Comparison of ENCODE assay signal across 17 mouse cellular contexts in the genomic region with DNA sequence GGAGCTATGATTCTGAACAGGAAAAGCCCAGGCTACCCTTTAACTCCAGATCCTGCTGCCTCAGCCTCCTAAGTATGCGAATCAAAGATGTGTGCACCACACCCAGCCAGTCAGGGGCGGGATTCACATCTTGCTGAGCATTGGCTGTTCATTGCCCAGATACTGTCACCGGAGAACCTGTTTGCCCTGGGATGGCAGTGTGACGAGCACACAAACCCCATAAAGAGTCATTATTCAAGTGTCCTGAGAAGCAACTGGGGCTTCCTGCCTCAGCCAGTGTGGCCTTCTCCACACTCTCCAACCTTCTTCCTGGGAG. TPM values are rescaled to one million over a fixed set of nuclear protein-coding genes. Genes with fewer than 3 reads are reported as not detected.
A peak's percentile ranks its signal among the peaks of the same experiment; 100 is the strongest.
DNase-seq lines count a peak whose midpoint lies in the region; ATAC-seq and TF ChIP-seq lines count a peak whose summit lies in the region.
"Had no signal": no experiment of that assay in that cellular context is flagged by ENCODE, and none has a peak within 500 bp of the region (broad histone marks: within the 10 kb centered on the region; RNA-seq: fewer than 3 reads in every experiment).

No protein-coding gene starts in this region.

- H3K4me1 ChIP-seq in heart, embryonic 10.5 days, result peaks cover 31% of the 10 kb centered on the region
- no peaks in the 10 kb centered on the region for H3K4me1 ChIP-seq in intestine, embryonic 14.5 days (replicated peaks; ENCODE audit: control insufficient read depth, insufficient read depth, low read length)
- no peaks in the 10 kb centered on the region for H3K4me1 ChIP-seq in intestine, postnatal 0 days (replicated peaks; ENCODE audit: control insufficient read depth, insufficient read depth, low read length)
- H3K4me1 ChIP-seq in testis, adult 2 months (ENCODE audit: control insufficient read depth, insufficient read depth, low read length), result peaks cover 12% of the 10 kb centered on the region

- no peak for ATAC-seq in intestine, embryonic 14.5 days (replicated peaks; ENCODE audit: low FRiP score, low TSS enrichment, low read depth)
- ATAC-seq in intestine, postnatal 0 days, result no peak

- H3K9me3 ChIP-seq in heart, embryonic 10.5 days, result no peaks in the 10 kb centered on the region
- no peaks in the 10 kb centered on the region for H3K9me3 ChIP-seq in intestine, embryonic 14.5 days (ENCODE audit: control insufficient read depth, low read length)
- no peaks in the 10 kb centered on the region for H3K9me3 ChIP-seq in intestine, postnatal 0 days (ENCODE audit: control insufficient read depth)
- H3K9me3 ChIP-seq: limb, embryonic 15.5 days had no signal

- 0 out of 2 replicates have a peak overlapping the region, but pooled peaks have one; percentile 7 for H3K4me2 ChIP-seq in intestine, embryonic 14.5 days (ENCODE audit: low read length)
- H3K4me2 ChIP-seq in intestine, postnatal 0 days (replicated peaks; ENCODE audit: low read depth), result no peak overlapping the region
- H3K4me2 ChIP-seq: limb, embryonic 15.5 days had no signal

- DNase-seq in heart, embryonic 10.5 days (ENCODE audit: low spot score), result no peak
- DNase-seq in heart, adult 8-10 months (ENCODE audit: low spot score), result no peak
- DNase-seq in intestine, embryonic 14.5 days (ENCODE audit: low spot score), result no peak
- DNase-seq in testis, postnatal 10 days (ENCODE audit: low spot score), result no peak
- no peak for DNase-seq in thymus, postnatal 4 days
- DNase-seq: adrenal gland, adult 2 months; cerebellum, adult 8-10 months; kidney, adult 8-10 months; lung, adult 18-20 months; right cerebral cortex, postnatal 14 days; thymus, adult 18-20 months had no signal

- WGBS in heart, embryonic 10.5 days, result 43% methylated on average over 4 of the region's 4 CpGs
- 41% methylated on average over 4 of the region's 4 CpGs for WGBS in intestine, embryonic 14.5 days
- WGBS in intestine, postnatal 0 days, result 22% methylated on average over 4 of the region's 4 CpGs

- no peaks in the 10 kb centered on the region; the same call in 1 of the 2 replicates for H3K27me3 ChIP-seq in heart, embryonic 10.5 days (ENCODE audit: insufficient read depth, poor library complexity, severe bottlenecking)
- no peaks in the 10 kb centered on the region for H3K27me3 ChIP-seq in intestine, embryonic 14.5 days (replicated peaks; ENCODE audit: control insufficient read depth, insufficient read depth, low read length)
- no peaks in the 10 kb centered on the region for H3K27me3 ChIP-seq in intestine, postnatal 0 days (replicated peaks; ENCODE audit: control insufficient read depth, insufficient read depth, low read length)
- no peaks in the 10 kb centered on the region for H3K27me3 ChIP-seq in testis, adult 2 months (ENCODE audit: control insufficient read depth, insufficient read depth, low read length)
- H3K27me3 ChIP-seq: limb, embryonic 15.5 days had no signal

- 0 out of 2 replicates have a peak overlapping the region, but pooled peaks have one; percentile 9 for H3K4me3 ChIP-seq in heart, embryonic 10.5 days
- no peak overlapping the region for H3K4me3 ChIP-seq in intestine, embryonic 14.5 days (ENCODE audit: low read depth, low read length)
- no peak overlapping the region for H3K4me3 ChIP-seq in intestine, postnatal 0 days (ENCODE audit: low read depth, low read length)
- peak overlapping the region; percentile 61 for H3K4me3 ChIP-seq in testis, adult 2 months (ENCODE audit: control insufficient read depth, low read depth, low read length)
- H3K4me3 ChIP-seq: layer of hippocampus, adult 2 months; limb, embryonic 15.5 days; myocyte had no signal

- TF ChIP-seq POLR2A in testis, adult 2 months (IDR thresholded peaks at IDR 0.05; ENCODE audit: control insufficient read depth, low read depth, low read length), result no peak

- TF ChIP-seq CTCF in intestine, postnatal 0 days (IDR thresholded peaks at IDR 0.05; ENCODE audit: low read depth), result no peak
- TF ChIP-seq CTCF in testis, adult 2 months (IDR thresholded peaks at IDR 0.05; ENCODE audit: control insufficient read depth, insufficient read depth, insufficient replicate concordance, low read depth, low read length), result no peak

- H3K36me3 ChIP-seq in heart, embryonic 10.5 days, result peaks cover 8% of the 10 kb centered on the region; the same call in 1 of the 2 replicates
- H3K36me3 ChIP-seq in intestine, embryonic 14.5 days (ENCODE audit: control insufficient read depth, insufficient read depth, low read length), result no peaks in the 10 kb centered on the region
- no peaks in the 10 kb centered on the region for H3K36me3 ChIP-seq in intestine, postnatal 0 days (ENCODE audit: control insufficient read depth, insufficient read depth)
- no peaks in the 10 kb centered on the region for H3K36me3 ChIP-seq in testis, adult 2 months (ENCODE audit: control insufficient read depth, insufficient read depth, low read length)
- H3K36me3 ChIP-seq: limb, embryonic 15.5 days had no signal

- no peak overlapping the region for H3K9ac ChIP-seq in intestine, embryonic 14.5 days (ENCODE audit: low read length)
- H3K9ac ChIP-seq in intestine, postnatal 0 days (ENCODE audit: low read depth, low read length), result no peak overlapping the region
- H3K9ac ChIP-seq: limb, embryonic 15.5 days had no signal

- peak overlapping the region; percentile 38; the same call in 1 of the 2 replicates for H3K27ac ChIP-seq in heart, embryonic 10.5 days
- no peak overlapping the region for H3K27ac ChIP-seq in intestine, embryonic 14.5 days (ENCODE audit: low read depth)
- no peak overlapping the region for H3K27ac ChIP-seq in intestine, postnatal 0 days (ENCODE audit: low read depth, low read length)
- H3K27ac ChIP-seq in testis, adult 2 months (ENCODE audit: control insufficient read depth, insufficient read depth, low read depth, low read length), result no peak overlapping the region
- H3K27ac ChIP-seq: layer of hippocampus, adult 2 months; limb, embryonic 15.5 days had no signal

RNA-seq across cellular contexts. Expression of a gene that starts 11.1 kb away (rescaled TPM):
- 3,021 and 6,084 TPM in 2 replicates for polyA plus RNA-seq in heart, embryonic 10.5 days (2016; fragmentation: Nextera tagmentation; extraction: Ambion mirVana)
- over 10,000 TPM; 21,987 to 25,864 (median 23,706) TPM for total RNA-seq in heart, adult 8-10 months (2022)
- polyA plus RNA-seq in intestine, embryonic 14.5 days (2014; fragmentation: Nextera tagmentation; extraction: Ambion mirVana), result not detected in 2 replicates
- polyA plus RNA-seq in intestine, postnatal 0 days (2015; fragmentation: Nextera tagmentation; extraction: Ambion mirVana), result not detected in 2 replicates
- polyA plus RNA-seq in testis, adult 2 months (2012; rRNA removed), result 1.4 and 1.5 TPM in 2 replicates
- total RNA-seq: adrenal gland, adult 2 months; granulocyte monocyte progenitor cell, adult 5-6 weeks had no signal
- polyA plus RNA-seq: adrenal gland, adult 2 months had no signal

RNA-seq across cellular contexts. Expression of a gene that starts 28.7 kb away (rescaled TPM):
- polyA plus RNA-seq in heart, embryonic 10.5 days (2016; fragmentation: Nextera tagmentation; extraction: Ambion mirVana), result 0.20 and 0.39 TPM in 2 replicates
- total RNA-seq in heart, adult 8-10 months (2022), result under 1 TPM in 1 of 4 experiments, not detected in 3; 0.37 TPM
- 0.32 TPM in 1 of 2 replicates, not detected in the other for polyA plus RNA-seq in intestine, embryonic 14.5 days (2014; fragmentation: Nextera tagmentation; extraction: Ambion mirVana)
- polyA plus RNA-seq in intestine, postnatal 0 days (2015; fragmentation: Nextera tagmentation; extraction: Ambion mirVana), result not detected in 2 replicates
- 288 and 313 TPM in 2 replicates for polyA plus RNA-seq in testis, adult 2 months (2012; rRNA removed)
- total RNA-seq: adrenal gland, adult 2 months had no signal
- polyA plus RNA-seq: adrenal gland, adult 2 months; myocyte had no signal

RNA-seq across cellular contexts. Expression of a gene that starts 46.2 kb away (rescaled TPM):
- 243 and 295 TPM in 2 replicates for polyA plus RNA-seq in heart, embryonic 10.5 days (2016; fragmentation: Nextera tagmentation; extraction: Ambion mirVana)
- 100 to 1,000 TPM in 3 of 4 experiments, 10 to 100 TPM in 1; 98.9 to 113 (median 108) TPM for total RNA-seq in heart, adult 8-10 months (2022)
- polyA plus RNA-seq in intestine, embryonic 14.5 days (2014; fragmentation: Nextera tagmentation; extraction: Ambion mirVana), result 259 and 270 TPM in 2 replicates
- 138 and 144 TPM in 2 replicates for polyA plus RNA-seq in intestine, postnatal 0 days (2015; fragmentation: Nextera tagmentation; extraction: Ambion mirVana)
- 524 and 547 TPM in 2 replicates for polyA plus RNA-seq in testis, adult 2 months (2012; rRNA removed)

Comparison
In these comparisons a context has a peak if more than half of its experiments do, and no peak if none do; other contexts are left out.
1. H3K4me3 ChIP-seq: peak in heart, embryonic 10.5 days (single experiment) and testis, adult 2 months (single experiment); none in intestine, embryonic 14.5 days (single experiment) and intestine, postnatal 0 days (single experiment).
2. RNA of a gene that starts 11.1 kb away (polyA plus RNA-seq): 3,021 to 6,084 TPM in heart, embryonic 10.5 days; 1.4 to 1.5 TPM in testis, adult 2 months, not detected in intestine, postnatal 0 days and not detected in intestine, embryonic 14.5 days; every median in the first group is over 1,000 times any median in the second.
3. RNA of a gene that starts 28.7 kb away (polyA plus RNA-seq): 288 to 313 TPM in testis, adult 2 months; 0.20 to 0.39 TPM in heart, embryonic 10.5 days, 0.32 TPM in intestine, embryonic 14.5 days and not detected in intestine, postnatal 0 days; every median in the first group is over 100 times any median in the second.